ENCODE assay signal across 7 mouse cellular contexts in the genomic region with DNA sequence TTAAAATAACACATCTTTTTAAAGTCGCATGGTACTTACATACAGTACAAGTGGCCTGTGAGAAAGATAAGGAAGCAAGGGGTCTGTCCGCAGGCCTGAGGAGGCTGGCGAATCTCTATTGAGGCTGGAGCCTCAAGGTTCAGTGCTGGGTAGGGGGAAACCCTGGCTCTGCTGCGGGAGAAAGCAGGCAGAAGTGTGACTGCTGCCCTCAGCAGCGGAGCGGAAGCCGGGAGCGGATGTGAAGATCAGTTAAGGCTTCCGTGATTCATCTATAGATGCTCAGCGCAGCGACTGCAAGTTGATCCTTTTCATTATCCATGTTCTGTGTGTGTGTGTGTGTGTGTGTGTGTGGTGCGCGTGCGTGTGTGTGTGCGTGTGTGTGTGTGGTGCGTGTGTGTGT. TPM values are rescaled to one million over a fixed set of nuclear protein-coding genes. Genes with fewer than 3 reads are reported as not detected.
A peak's percentile ranks its signal among the peaks of the same experiment; 100 is the strongest.
DNase-seq lines count a peak whose midpoint lies in the region; ATAC-seq and TF ChIP-seq lines count a peak whose summit lies in the region.

No protein-coding gene starts in this region.

- TF ChIP-seq CTCF in lung, embryonic 14.5 days (IDR thresholded peaks at IDR 0.05; ENCODE audit: low read depth): no peak
- no peak for TF ChIP-seq CTCF in brain, embryonic 14.5 days (IDR thresholded peaks at IDR 0.05; ENCODE audit: borderline replicate concordance, extremely low read depth, insufficient read depth, insufficient read length)

- peak overlapping the region; percentile 11 for H3K4me3 ChIP-seq in lung, embryonic 14.5 days (ENCODE audit: low read depth, low read length)
- peak overlapping the region; percentile 13; the same call in 1 of the 2 replicates for H3K4me3 ChIP-seq in intestine, embryonic 14.5 days (ENCODE audit: low read depth, low read length)
- H3K4me3 ChIP-seq in stomach, embryonic 14.5 days (ENCODE audit: low read depth, low read length): peak overlapping the region; percentile 3; the same call in 1 of the 2 replicates

- H3K27ac ChIP-seq in lung, embryonic 14.5 days (ENCODE audit: low read depth): no peak overlapping the region
- no peak overlapping the region for H3K27ac ChIP-seq in intestine, embryonic 14.5 days (ENCODE audit: low read depth)
- H3K27ac ChIP-seq in stomach, embryonic 14.5 days (ENCODE audit: low read length): no peak overlapping the region

- H3K9me3 ChIP-seq in lung, embryonic 14.5 days (ENCODE audit: low read depth, low read length): no peaks in the 10 kb centered on the region
- H3K9me3 ChIP-seq in intestine, embryonic 14.5 days (ENCODE audit: control insufficient read depth, low read length): no peaks in the 10 kb centered on the region
- H3K9me3 ChIP-seq in stomach, embryonic 14.5 days (ENCODE audit: control insufficient read depth, low read depth, low read length): no peaks in the 10 kb centered on the region

- H3K27me3 ChIP-seq in lung, embryonic 14.5 days (ENCODE audit: insufficient read depth, low read length): no peaks in the 10 kb centered on the region
- no peaks in the 10 kb centered on the region for H3K27me3 ChIP-seq in intestine, embryonic 14.5 days (replicated peaks; ENCODE audit: control insufficient read depth, insufficient read depth, low read length)
- H3K27me3 ChIP-seq in stomach, embryonic 14.5 days (ENCODE audit: control insufficient read depth, insufficient read depth, low read length): no peaks in the 10 kb centered on the region

- no peaks in the 10 kb centered on the region for H3K4me1 ChIP-seq in lung, embryonic 14.5 days (ENCODE audit: insufficient read depth)
- H3K4me1 ChIP-seq in intestine, embryonic 14.5 days (replicated peaks; ENCODE audit: control insufficient read depth, insufficient read depth, low read length): no peaks in the 10 kb centered on the region
- H3K4me1 ChIP-seq in stomach, embryonic 14.5 days (ENCODE audit: control insufficient read depth, insufficient read depth, low read length): no peaks in the 10 kb centered on the region

- 53% methylated on average over 16 of the region's 16 CpGs for WGBS in lung, embryonic 14.5 days
- WGBS in intestine, embryonic 14.5 days: 54% methylated on average over 16 of the region's 16 CpGs
- WGBS in stomach, embryonic 14.5 days: 61% methylated on average over 16 of the region's 16 CpGs

- no peak for ATAC-seq in lung, embryonic 14.5 days (ENCODE audit: insufficient read depth)
- ATAC-seq in intestine, embryonic 14.5 days (replicated peaks; ENCODE audit: low FRiP score, low TSS enrichment, low read depth): no peak
- ATAC-seq in stomach, embryonic 14.5 days (ENCODE audit: insufficient number of reproducible peaks, insufficient read depth, low FRiP score, low read depth): no peak

- no peaks in the 10 kb centered on the region for H3K36me3 ChIP-seq in lung, embryonic 14.5 days (ENCODE audit: insufficient read depth)
- H3K36me3 ChIP-seq in intestine, embryonic 14.5 days (ENCODE audit: control insufficient read depth, insufficient read depth, low read length): no peaks in the 10 kb centered on the region
- H3K36me3 ChIP-seq in stomach, embryonic 14.5 days (ENCODE audit: control insufficient read depth, insufficient read depth, low read length): no peaks in the 10 kb centered on the region

- H3K4me2 ChIP-seq in lung, embryonic 14.5 days: peak overlapping the region; percentile 36; the same call in 1 of the 2 replicates
- H3K4me2 ChIP-seq in intestine, embryonic 14.5 days (ENCODE audit: low read length): peak overlapping the region; percentile 23
- H3K4me2 ChIP-seq in stomach, embryonic 14.5 days (replicated peaks; ENCODE audit: low read depth, low read length): peak overlapping the region; percentile 20; the same call in 1 of the 2 replicates

- peak; percentile 38 for DNase-seq in lung, embryonic 14.5 days
- no peak for DNase-seq in lung, postnatal 10 days
- peak; percentile 17 for DNase-seq in brain, embryonic 14.5 days (ENCODE audit: low read depth)
- DNase-seq in intestine, embryonic 14.5 days (ENCODE audit: low spot score): no peak
- no peak for DNase-seq in left cerebral cortex, adult 11 months (ENCODE audit: low spot score)
- DNase-seq in right cerebral cortex, postnatal 25 days: no peak

- no peak for TF ChIP-seq POLR2A in brain, embryonic 14.5 days (IDR thresholded peaks at IDR 0.05; ENCODE audit: borderline replicate concordance, extremely low read depth, insufficient read depth, insufficient read length, poor library complexity, severe bottlenecking)

- H3K9ac ChIP-seq in lung, embryonic 14.5 days: peak overlapping the region; percentile 16; the same call in 1 of the 2 replicates
- H3K9ac ChIP-seq in intestine, embryonic 14.5 days (ENCODE audit: low read length): 0 out of 2 replicates have a peak overlapping the region, but pooled peaks have one; percentile 20
- H3K9ac ChIP-seq in stomach, embryonic 14.5 days (replicated peaks; ENCODE audit: low read depth, low read length): 0 out of 2 replicates have a peak overlapping the region, but pooled peaks have one; percentile 14

RNA-seq across cellular contexts. Expression of gene Kif3c, which starts 8.1 kb away (rescaled TPM):
- 12.4 and 14.1 TPM in 2 replicates for polyA plus RNA-seq in lung, embryonic 14.5 days (2014; fragmentation: Nextera tagmentation; extraction: Ambion mirVana)
- 109 and 130 TPM in 2 replicates for polyA plus RNA-seq in brain, embryonic 14.5 days (2012; rRNA removed)
- 11.5 and 13.0 TPM in 2 replicates for polyA plus RNA-seq in intestine, embryonic 14.5 days (2014; fragmentation: Nextera tagmentation; extraction: Ambion mirVana)
- polyA plus RNA-seq in stomach, embryonic 14.5 days (2014; fragmentation: Nextera tagmentation; extraction: Ambion mirVana): 10.2 and 12.2 TPM in 2 replicates

RNA-seq across cellular contexts. Expression of gene Rab10, which starts 47.1 kb away (rescaled TPM):
- polyA plus RNA-seq in lung, embryonic 14.5 days (2014; fragmentation: Nextera tagmentation; extraction: Ambion mirVana): 89.7 and 89.8 TPM in 2 replicates
- 140 and 159 TPM in 2 replicates for polyA plus RNA-seq in brain, embryonic 14.5 days (2012; rRNA removed)
- 73.4 and 76.3 TPM in 2 replicates for polyA plus RNA-seq in intestine, embryonic 14.5 days (2014; fragmentation: Nextera tagmentation; extraction: Ambion mirVana)
- 88.8 and 91.4 TPM in 2 replicates for polyA plus RNA-seq in stomach, embryonic 14.5 days (2014; fragmentation: Nextera tagmentation; extraction: Ambion mirVana)

Comparison
In these comparisons a context has a peak if more than half of its experiments do, and no peak if none do; other contexts are left out.
1. DNase-seq: peak in lung, embryonic 14.5 days (single experiment) and brain, embryonic 14.5 days (single experiment); none in lung, postnatal 10 days (single experiment), intestine, embryonic 14.5 days (single experiment), left cerebral cortex, adult 11 months (single experiment) and right cerebral cortex, postnatal 25 days (single experiment).
2. Peak in every context shown above with its lines, with median percentiles within 50 percentile points of each other: H3K4me2 ChIP-seq, H3K4me3 ChIP-seq and H3K9ac ChIP-seq.